Mouse (Mus musculus): ENCODE results near the gene Ablim2. TPM values are rescaled to one million over a fixed set of nuclear protein-coding genes. Genes with fewer than 3 reads are reported as not detected.

Gene Ablim2
- polyA plus RNA-seq, 2 experiments = 1.8 to 3.8 TPM

GRCm38 (mm10) chr5:35789697-35790096 lies 32.0 kb downstream of the Ablim2 start:
- no peaks in the 10 kb centered on the region for H3K27me3 ChIP-seq (ENCODE audit: control insufficient read depth, insufficient read depth, low read length)
- no peak overlapping the region for H3K9ac ChIP-seq (ENCODE audit: low read depth, low read length, severe bottlenecking)
- no peak overlapping the region for H3K27ac ChIP-seq (replicated peaks; ENCODE audit: low read depth, low read length)
- no peak for TF ChIP-seq POLR2A (IDR thresholded peaks at IDR 0.05; ENCODE audit: borderline replicate concordance, extremely low read depth, insufficient read depth, insufficient read length)
- no peaks in the 10 kb centered on the region for H3K4me1 ChIP-seq (ENCODE audit: control insufficient read depth, insufficient read depth, low read length)
- no peaks in the 10 kb centered on the region for H3K36me3 ChIP-seq (ENCODE audit: control insufficient read depth, insufficient read depth, low read length)
- DNase-seq (ENCODE audit: low spot score) = no peak
- WGBS = 79% methylated on average over 3 of the region's 3 CpGs
- H3K4me2 ChIP-seq (replicated peaks; ENCODE audit: low read depth, low read length, severe bottlenecking) = no peak overlapping the region
- ATAC-seq (ENCODE audit: low FRiP score, low read depth) = no peak
- no peaks in the 10 kb centered on the region for H3K9me3 ChIP-seq (ENCODE audit: control insufficient read depth, low read length)
- H3K4me3 ChIP-seq (replicated peaks; ENCODE audit: low read length) = no peak overlapping the region

- Histone ChIP-seq H3K27ac (replicated peaks; ENCODE audit: low read depth, low read length) (no peak overlapping the region), H3K36me3 (ENCODE audit: control insufficient read depth, insufficient read depth, low read length) (no peaks in the 10 kb centered on the region), H3K9ac (ENCODE audit: low read depth, low read length, severe bottlenecking) (no peak overlapping the region), H3K27me3 (ENCODE audit: control insufficient read depth, insufficient read depth, low read length) (no peaks in the 10 kb centered on the region), H3K4me2 (replicated peaks; ENCODE audit: low read depth, low read length, severe bottlenecking) (no peak overlapping the region), H3K4me3 (replicated peaks; ENCODE audit: low read length) (no peak overlapping the region), H3K4me1 (ENCODE audit: control insufficient read depth, insufficient read depth, low read length) (no peaks in the 10 kb centered on the region), H3K9me3 (ENCODE audit: control insufficient read depth, low read length) (no peaks in the 10 kb centered on the region)
- WGBS = 44% methylated on average over 9 of the region's 10 CpGs
- ATAC-seq (ENCODE audit: low FRiP score, low read depth) (no peak), DNase-seq (ENCODE audit: low spot score) (no peak)
- no peak for TF ChIP-seq POLR2A (IDR thresholded peaks at IDR 0.05; ENCODE audit: borderline replicate concordance, extremely low read depth, insufficient read depth, insufficient read length)
These were observed 32.8 kb downstream of the Ablim2 start for GRCm38 (mm10) chr5:35790387-35791065.

GRCm38 (mm10) chr5:35793971-35794370 lies 36.3 kb downstream of the Ablim2 start:
- 84% methylated on average over 4 of the region's 4 CpGs for WGBS
- TF ChIP-seq POLR2A (IDR thresholded peaks at IDR 0.05; ENCODE audit: borderline replicate concordance, extremely low read depth, insufficient read depth, insufficient read length) = no peak
- Histone ChIP-seq H3K9ac (ENCODE audit: low read depth, low read length, severe bottlenecking) (no peak overlapping the region), H3K4me3 (replicated peaks; ENCODE audit: low read length) (no peak overlapping the region), H3K27ac (replicated peaks; ENCODE audit: low read depth, low read length) (no peak overlapping the region), H3K4me2 (replicated peaks; ENCODE audit: low read depth, low read length, severe bottlenecking) (no peak overlapping the region), H3K4me1 (ENCODE audit: control insufficient read depth, insufficient read depth, low read length) (peaks cover 2% of the 10 kb centered on the region; the same call in 1 of the 2 replicates), H3K27me3 (ENCODE audit: control insufficient read depth, insufficient read depth, low read length) (no peaks in the 10 kb centered on the region), H3K36me3 (ENCODE audit: control insufficient read depth, insufficient read depth, low read length) (no peaks in the 10 kb centered on the region), H3K9me3 (ENCODE audit: control insufficient read depth, low read length) (no peaks in the 10 kb centered on the region)
- ATAC-seq (ENCODE audit: low FRiP score, low read depth) = no peak
- no peak for DNase-seq (ENCODE audit: low spot score)

- H3K9ac ChIP-seq (ENCODE audit: low read depth, low read length, severe bottlenecking) = no peak overlapping the region
- no peak for DNase-seq (ENCODE audit: low spot score)
- no peaks in the 10 kb centered on the region for H3K27me3 ChIP-seq (ENCODE audit: control insufficient read depth, insufficient read depth, low read length)
- H3K36me3 ChIP-seq (ENCODE audit: control insufficient read depth, insufficient read depth, low read length) = no peaks in the 10 kb centered on the region
- H3K4me3 ChIP-seq (replicated peaks; ENCODE audit: low read length) = no peak overlapping the region
- ATAC-seq (ENCODE audit: low FRiP score, low read depth) = 0 out of 2 replicates have a peak, but pooled peaks have one; percentile 7
- TF ChIP-seq POLR2A (IDR thresholded peaks at IDR 0.05; ENCODE audit: borderline replicate concordance, extremely low read depth, insufficient read depth, insufficient read length) = no peak
- no peak overlapping the region for H3K27ac ChIP-seq (replicated peaks; ENCODE audit: low read depth, low read length)
- H3K4me1 ChIP-seq (ENCODE audit: control insufficient read depth, insufficient read depth, low read length) = peaks cover 8% of the 10 kb centered on the region; the same call in 1 of the 2 replicates
- 68% methylated on average over 4 of the region's 4 CpGs for WGBS
- H3K4me2 ChIP-seq (replicated peaks; ENCODE audit: low read depth, low read length, severe bottlenecking) = no peak overlapping the region
- H3K9me3 ChIP-seq (ENCODE audit: control insufficient read depth, low read length) = no peaks in the 10 kb centered on the region
These were observed 37.3 kb downstream of the Ablim2 start for GRCm38 (mm10) chr5:35794942-35795341.

GRCm38 (mm10) chr5:35795481-35796048 lies 37.9 kb downstream of the Ablim2 start:
- no peak overlapping the region for H3K4me2 ChIP-seq (replicated peaks; ENCODE audit: low read depth, low read length, severe bottlenecking)
- TF ChIP-seq POLR2A (IDR thresholded peaks at IDR 0.05; ENCODE audit: borderline replicate concordance, extremely low read depth, insufficient read depth, insufficient read length) = no peak
- no peak overlapping the region for H3K4me3 ChIP-seq (replicated peaks; ENCODE audit: low read length)
- 61% methylated on average over 7 of the region's 7 CpGs for WGBS
- no peak overlapping the region for H3K9ac ChIP-seq (ENCODE audit: low read depth, low read length, severe bottlenecking)
- no peak overlapping the region for H3K27ac ChIP-seq (replicated peaks; ENCODE audit: low read depth, low read length)
- DNase-seq (ENCODE audit: low spot score) (peak; percentile 74), ATAC-seq (ENCODE audit: low FRiP score, low read depth) (peak; percentile 84)
- no peaks in the 10 kb centered on the region for H3K36me3 ChIP-seq (ENCODE audit: control insufficient read depth, insufficient read depth, low read length)
- no peaks in the 10 kb centered on the region for H3K9me3 ChIP-seq (ENCODE audit: control insufficient read depth, low read length)
- peaks cover 8% of the 10 kb centered on the region; the same call in 1 of the 2 replicates for H3K4me1 ChIP-seq (ENCODE audit: control insufficient read depth, insufficient read depth, low read length)
- no peaks in the 10 kb centered on the region for H3K27me3 ChIP-seq (ENCODE audit: control insufficient read depth, insufficient read depth, low read length)
